Mouse (Mus musculus): ENCODE data around the gene Hivep3. TPM values are rescaled to one million over a fixed set of nuclear protein-coding genes. Genes with fewer than 3 reads are reported as not detected.

Gene Hivep3
- polyA plus RNA-seq, 1 experiment from 2014 or later = 3.2 TPM

GRCm38 (mm10) chr4:119775913-119776312 lies 42.3 kb downstream of the Hivep3 start:
- Histone ChIP-seq H3K4me3 (no peak overlapping the region), H3K27ac (no peak overlapping the region), H3K36me3 (no peaks in the 10 kb centered on the region), H3K4me1 (no peaks in the 10 kb centered on the region), H3K9me3 (no peaks in the 10 kb centered on the region), H3K27me3 (ENCODE audit: insufficient read depth, poor library complexity, severe bottlenecking) (0 out of 2 replicates have a peak, but pooled peaks cover 4% of the 10 kb centered on the region)
- DNase-seq (ENCODE audit: low spot score) = no peak
- WGBS = 92% methylated on average over 3 of the region's 3 CpGs

- WGBS = 80% methylated on average over 3 of the region's 3 CpGs
- Histone ChIP-seq H3K9me3 (no peaks in the 10 kb centered on the region), H3K36me3 (no peaks in the 10 kb centered on the region), H3K4me1 (no peaks in the 10 kb centered on the region), H3K27ac (no peak overlapping the region), H3K27me3 (ENCODE audit: insufficient read depth, poor library complexity, severe bottlenecking) (0 out of 2 replicates have a peak, but pooled peaks cover 4% of the 10 kb centered on the region), H3K4me3 (no peak overlapping the region)
- DNase-seq (ENCODE audit: low spot score) = no peak
These were observed 43.6 kb downstream of the Hivep3 start for GRCm38 (mm10) chr4:119777146-119777545.

- DNase-seq (ENCODE audit: low spot score) = no peak
- H3K27ac ChIP-seq = no peak overlapping the region
- no peaks in the 10 kb centered on the region for H3K4me1 ChIP-seq
- WGBS = 58% methylated on average over 5 of the region's 5 CpGs
- no peaks in the 10 kb centered on the region for H3K9me3 ChIP-seq
- H3K36me3 ChIP-seq = no peaks in the 10 kb centered on the region
- H3K27me3 ChIP-seq (ENCODE audit: insufficient read depth, poor library complexity, severe bottlenecking) = 0 out of 2 replicates have a peak, but pooled peaks cover 4% of the 10 kb centered on the region
- no peak overlapping the region for H3K4me3 ChIP-seq
These were observed 46.2 kb downstream of the Hivep3 start for GRCm38 (mm10) chr4:119779561-119780400.

- no peak for DNase-seq (ENCODE audit: low spot score)
- Histone ChIP-seq H3K27ac (no peak overlapping the region), H3K4me3 (no peak overlapping the region), H3K27me3 (ENCODE audit: insufficient read depth, poor library complexity, severe bottlenecking) (0 out of 2 replicates have a peak, but pooled peaks cover 4% of the 10 kb centered on the region), H3K9me3 (no peaks in the 10 kb centered on the region), H3K36me3 (no peaks in the 10 kb centered on the region), H3K4me1 (no peaks in the 10 kb centered on the region)
- 75% methylated on average over 6 of the region's 6 CpGs for WGBS
These were observed 47.3 kb downstream of the Hivep3 start for GRCm38 (mm10) chr4:119780881-119781280.

GRCm38 (mm10) chr4:119784959-119785358 lies 51.4 kb downstream of the Hivep3 start:
- 75% methylated on average over 3 of the region's 3 CpGs for WGBS
- no peak for DNase-seq (ENCODE audit: low spot score)
- Histone ChIP-seq H3K27me3 (ENCODE audit: insufficient read depth, poor library complexity, severe bottlenecking) (no peaks in the 10 kb centered on the region), H3K27ac (no peak overlapping the region), H3K4me1 (no peaks in the 10 kb centered on the region), H3K9me3 (no peaks in the 10 kb centered on the region), H3K36me3 (no peaks in the 10 kb centered on the region), H3K4me3 (no peak overlapping the region)

- Histone ChIP-seq H3K27me3 (ENCODE audit: insufficient read depth, poor library complexity, severe bottlenecking) (no peaks in the 10 kb centered on the region), H3K4me1 (no peaks in the 10 kb centered on the region), H3K36me3 (no peaks in the 10 kb centered on the region), H3K27ac (no peak overlapping the region), H3K4me3 (no peak overlapping the region), H3K9me3 (no peaks in the 10 kb centered on the region)
- 63% methylated on average over 2 of the region's 2 CpGs for WGBS
- no peak for DNase-seq (ENCODE audit: low spot score)
These were observed 52.7 kb downstream of the Hivep3 start for GRCm38 (mm10) chr4:119786307-119786706.

GRCm38 (mm10) chr4:119786721-119787120 lies 53.1 kb downstream of the Hivep3 start:
- no peak overlapping the region for H3K4me3 ChIP-seq
- no peak for DNase-seq (ENCODE audit: low spot score)
- H3K27ac ChIP-seq = no peak overlapping the region
- no peaks in the 10 kb centered on the region for H3K27me3 ChIP-seq (ENCODE audit: insufficient read depth, poor library complexity, severe bottlenecking)
- no peaks in the 10 kb centered on the region for H3K4me1 ChIP-seq
- H3K36me3 ChIP-seq = no peaks in the 10 kb centered on the region
- H3K9me3 ChIP-seq = no peaks in the 10 kb centered on the region
- WGBS = 80% methylated on average over 1 of the region's 2 CpGs

GRCm38 (mm10) chr4:119788746-119789145 lies 55.2 kb downstream of the Hivep3 start:
- no peaks in the 10 kb centered on the region for H3K27me3 ChIP-seq (ENCODE audit: insufficient read depth, poor library complexity, severe bottlenecking)
- H3K27ac ChIP-seq = no peak overlapping the region
- H3K4me1 ChIP-seq = no peaks in the 10 kb centered on the region
- no peaks in the 10 kb centered on the region for H3K36me3 ChIP-seq
- H3K4me3 ChIP-seq = no peak overlapping the region
- no peaks in the 10 kb centered on the region for H3K9me3 ChIP-seq
- DNase-seq (ENCODE audit: low spot score) = no peak
- 84% methylated on average over 6 of the region's 6 CpGs for WGBS

GRCm38 (mm10) chr4:119789495-119790148 lies 56.0 kb downstream of the Hivep3 start:
- DNase-seq (ENCODE audit: low spot score) = no peak
- WGBS = 76% methylated on average over 9 of the region's 9 CpGs
- H3K4me1 ChIP-seq = no peaks in the 10 kb centered on the region

GRCm38 (mm10) chr4:119798891-119799290 lies 65.3 kb downstream of the Hivep3 start:
- no peak overlapping the region for H3K4me3 ChIP-seq
- H3K36me3 ChIP-seq = no peaks in the 10 kb centered on the region
- no peaks in the 10 kb centered on the region for H3K9me3 ChIP-seq
- H3K4me1 ChIP-seq = no peaks in the 10 kb centered on the region
- H3K27me3 ChIP-seq (ENCODE audit: insufficient read depth, poor library complexity, severe bottlenecking) = no peaks in the 10 kb centered on the region
- 68% methylated on average over 3 of the region's 3 CpGs for whole genome bisulfite sequencing
- H3K27ac ChIP-seq = no peak overlapping the region
- no peak for DNase-seq (ENCODE audit: low spot score)

More at GRCm38 (mm10) chr4:119789495-119790148, 56.0 kb downstream of the Hivep3 start:
- H3K36me3 ChIP-seq = no peaks in the 10 kb centered on the region
- no peak overlapping the region for H3K27ac ChIP-seq
- H3K27me3 ChIP-seq (ENCODE audit: insufficient read depth, poor library complexity, severe bottlenecking) = no peaks in the 10 kb centered on the region
- no peaks in the 10 kb centered on the region for H3K9me3 ChIP-seq
- no peak overlapping the region for H3K4me3 ChIP-seq

GRCm38 (mm10) chr4:119806556-119806955 lies 73.0 kb downstream of the Hivep3 start:
- 71% methylated on average over 2 of the region's 2 CpGs for whole genome bisulfite sequencing

GRCm38 (mm10) chr4:119807359-119807758 lies 73.8 kb downstream of the Hivep3 start:
- 52% methylated on average over 2 of the region's 2 CpGs for WGBS
- Histone ChIP-seq H3K9me3 (no peaks in the 10 kb centered on the region), H3K36me3 (no peaks in the 10 kb centered on the region), H3K4me1 (no peaks in the 10 kb centered on the region), H3K27me3 (ENCODE audit: insufficient read depth, poor library complexity, severe bottlenecking) (no peaks in the 10 kb centered on the region; the same call in none of the 2 replicates), H3K27ac (no peak overlapping the region), H3K4me3 (no peak overlapping the region)
- DNase-seq (ENCODE audit: low spot score) = no peak

More at GRCm38 (mm10) chr4:119806556-119806955, 73.0 kb downstream of the Hivep3 start:
- Histone ChIP-seq H3K36me3 (no peaks in the 10 kb centered on the region), H3K4me1 (no peaks in the 10 kb centered on the region), H3K27me3 (ENCODE audit: insufficient read depth, poor library complexity, severe bottlenecking) (no peaks in the 10 kb centered on the region), H3K9me3 (no peaks in the 10 kb centered on the region), H3K4me3 (no peak overlapping the region), H3K27ac (no peak overlapping the region)
- DNase-seq (ENCODE audit: low spot score) = no peak

GRCm38 (mm10) chr4:119809245-119809644 lies 75.7 kb downstream of the Hivep3 start:
- Histone ChIP-seq H3K27me3 (ENCODE audit: insufficient read depth, poor library complexity, severe bottlenecking) (peaks cover 16% of the 10 kb centered on the region), H3K27ac (no peak overlapping the region), H3K9me3 (no peaks in the 10 kb centered on the region), H3K4me3 (no peak overlapping the region), H3K36me3 (no peaks in the 10 kb centered on the region), H3K4me1 (peaks cover 15% of the 10 kb centered on the region)
- no peak for DNase-seq (ENCODE audit: low spot score)
- WGBS = 21% methylated on average over 5 of the region's 5 CpGs
